Mouse (Mus musculus) thymus, adult 2 months (tissue): ENCODE data around the gene Igfbpl1.

Source experiments
- CTCF ChIP-seq: fragments of 200-500 bp; IDR thresholded peaks from 2 replicates; pipeline ENCODE4 v1.5.1; 2012; ENCODE audit warnings: mild to moderate bottlenecking, control low read depth, low read length, moderate library complexity, borderline replicate concordance; ENCODE audit not compliant: control insufficient read depth, poor library complexity, insufficient read depth; ENCODE audit errors: extremely low read depth
- POLR2A ChIP-seq: fragments of 200-500 bp; IDR thresholded peaks from 2 replicates; pipeline ENCODE4 v1.6.1; 2012; ENCODE audit warnings: mild to moderate bottlenecking, low read length, control low read depth, moderate library complexity; ENCODE audit not compliant: control insufficient read depth, poor library complexity, insufficient read depth; ENCODE audit errors: extremely low read depth

DNA sequence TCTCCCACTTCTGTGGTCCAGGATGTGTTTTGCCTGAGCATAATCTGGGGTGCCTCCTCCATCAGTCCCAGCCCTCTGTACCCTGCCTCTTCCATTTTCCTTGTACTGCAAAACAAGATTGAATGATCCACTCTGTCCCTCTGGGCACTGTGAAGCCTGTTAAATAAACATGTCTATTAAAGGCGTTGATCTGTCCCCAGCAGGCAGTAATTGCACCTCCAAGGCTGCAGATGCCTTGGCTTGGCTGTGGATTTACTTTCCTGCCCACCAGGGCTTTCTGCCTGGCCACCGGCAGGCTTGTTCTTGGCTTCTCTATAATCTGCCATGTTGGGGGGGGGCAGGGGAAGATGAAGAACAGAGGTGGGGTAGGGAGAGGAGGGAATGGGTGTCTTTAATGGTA is 40.8 kb downstream of the Igfbpl1 start:
- TF ChIP-seq CTCF (no peak), POLR2A (no peak)
